Mouse (Mus musculus): ENCODE data around the gene Nutm1.

Gene Nutm1

GRCm38 (mm10) chr2:112222607-112223006 is 36.5 kb downstream of the Nutm1 start:
- in situ Hi-C loops (cut with MboI; ENCODE audit: low pct_unique_long_range_greater_than_20kb in 1 of 2, low sequenced_read_pairs in 2 of 2, unreplicated experiment in 1 of 2): no loop called here

DNA sequence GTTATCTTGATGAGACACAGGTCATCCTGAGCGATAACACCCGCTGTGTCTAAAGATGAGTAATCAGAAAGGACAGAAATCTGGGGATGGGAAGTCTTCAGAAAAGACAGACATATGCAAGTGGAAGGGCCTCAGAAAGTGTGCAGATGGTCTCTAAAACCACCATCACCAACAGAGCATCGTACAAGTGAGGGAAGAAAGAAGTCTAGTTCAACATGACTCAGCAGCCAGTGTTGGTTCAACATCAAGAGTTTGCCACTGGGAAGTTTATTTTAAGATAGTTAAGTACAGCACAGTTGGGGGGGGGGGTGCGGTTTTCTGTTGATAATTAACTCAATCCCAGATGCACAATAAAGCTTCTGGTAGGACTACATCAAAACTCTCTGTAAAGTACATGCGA is 38.2 kb downstream of the Nutm1 start:
- in situ Hi-C loops (cut with MboI; ENCODE audit: low pct_unique_long_range_greater_than_20kb in 1 of 2, low sequenced_read_pairs in 2 of 2, unreplicated experiment in 1 of 2): no loop called here

DNA sequence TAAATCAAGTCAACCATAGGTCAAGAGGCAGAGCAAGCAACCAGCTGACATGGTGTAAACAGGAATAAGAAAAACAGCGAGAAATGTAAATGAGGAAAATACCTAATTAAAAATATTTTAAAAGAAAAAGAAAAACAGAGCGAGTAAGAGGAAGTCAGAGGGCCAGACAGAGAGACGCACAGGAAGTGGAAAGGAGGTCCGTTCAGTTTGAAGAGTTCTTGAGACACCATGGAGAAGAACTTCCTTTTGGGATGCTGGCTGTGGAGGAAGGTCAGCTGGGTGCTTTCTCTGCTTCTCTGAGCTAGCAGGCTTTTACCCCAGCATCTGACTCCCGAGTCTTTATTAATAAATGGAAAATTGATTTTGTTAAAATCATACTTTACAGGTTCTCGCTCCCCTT is 41.5 kb downstream of the Nutm1 start:
- in situ Hi-C loops (cut with MboI; ENCODE audit: low pct_unique_long_range_greater_than_20kb in 1 of 2, low sequenced_read_pairs in 2 of 2, unreplicated experiment in 1 of 2): no loop called here

DNA sequence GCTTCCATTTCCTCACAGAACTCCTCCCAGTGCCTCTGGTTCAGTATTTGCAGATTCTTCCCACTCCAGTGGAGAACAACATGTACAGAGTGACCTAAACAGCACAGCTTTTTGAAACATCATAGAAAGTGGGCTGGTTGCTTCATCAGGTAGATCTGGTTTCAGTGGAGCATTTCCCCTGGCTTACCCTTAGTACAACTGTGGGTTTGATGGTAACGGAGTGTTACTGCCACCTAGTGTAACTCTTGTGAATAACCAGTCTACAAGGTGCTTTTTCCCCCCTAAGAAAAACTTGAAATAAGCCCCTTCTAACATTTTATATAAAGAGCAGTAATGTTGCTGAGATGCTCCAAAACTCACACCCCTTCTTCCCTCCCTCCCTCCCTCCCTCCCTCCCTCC is 43.1 kb downstream of the Nutm1 start:
- in situ Hi-C loops (cut with MboI; ENCODE audit: low pct_unique_long_range_greater_than_20kb in 1 of 2, low sequenced_read_pairs in 2 of 2, unreplicated experiment in 1 of 2): no loop called here

DNA sequence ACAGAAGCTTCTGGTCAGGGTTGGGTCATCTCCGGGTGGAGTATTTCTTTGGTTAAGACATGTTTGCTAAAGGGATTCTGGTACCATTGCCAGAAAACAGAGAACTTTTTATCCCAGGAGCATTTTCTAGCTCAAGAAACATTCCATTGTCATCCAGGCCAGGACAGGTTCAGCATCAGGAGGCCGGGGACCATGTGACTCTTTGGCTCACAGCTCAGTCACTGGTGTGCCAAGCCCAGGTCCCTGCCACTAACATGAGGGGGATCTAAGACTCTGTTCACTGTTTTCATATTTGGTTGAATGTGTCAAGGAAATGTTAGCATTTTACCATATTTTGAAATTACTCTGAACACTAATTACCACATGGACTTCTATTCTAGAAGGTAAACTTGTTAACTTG is 48.4 kb downstream of the Nutm1 start:
- in situ Hi-C loops (cut with MboI; ENCODE audit: low pct_unique_long_range_greater_than_20kb in 1 of 2, low sequenced_read_pairs in 2 of 2, unreplicated experiment in 1 of 2): no loop called here

DNA sequence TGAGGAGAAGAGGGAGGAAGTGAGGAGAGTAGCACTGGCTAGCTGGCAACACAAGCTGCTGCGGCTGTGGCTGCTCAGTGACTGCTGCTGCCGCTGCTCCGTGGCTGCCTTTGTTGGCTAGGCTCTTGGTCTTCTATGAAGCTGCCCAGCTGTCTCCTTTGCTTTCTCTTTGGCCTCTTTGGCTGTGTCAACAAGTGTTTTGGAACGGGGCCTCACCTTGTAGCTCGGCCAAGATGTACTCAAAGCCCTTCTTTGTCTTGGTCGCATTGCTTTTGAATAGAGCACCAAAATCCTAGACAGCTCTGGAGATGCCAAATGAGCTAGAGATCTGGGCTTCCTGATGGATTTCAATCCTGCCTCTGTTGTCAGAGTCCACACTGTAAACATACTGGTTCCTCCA is 48.9 kb downstream of the Nutm1 start:
- in situ Hi-C loops (cut with MboI; ENCODE audit: low pct_unique_long_range_greater_than_20kb in 1 of 2, low sequenced_read_pairs in 2 of 2, unreplicated experiment in 1 of 2): no loop called here

DNA sequence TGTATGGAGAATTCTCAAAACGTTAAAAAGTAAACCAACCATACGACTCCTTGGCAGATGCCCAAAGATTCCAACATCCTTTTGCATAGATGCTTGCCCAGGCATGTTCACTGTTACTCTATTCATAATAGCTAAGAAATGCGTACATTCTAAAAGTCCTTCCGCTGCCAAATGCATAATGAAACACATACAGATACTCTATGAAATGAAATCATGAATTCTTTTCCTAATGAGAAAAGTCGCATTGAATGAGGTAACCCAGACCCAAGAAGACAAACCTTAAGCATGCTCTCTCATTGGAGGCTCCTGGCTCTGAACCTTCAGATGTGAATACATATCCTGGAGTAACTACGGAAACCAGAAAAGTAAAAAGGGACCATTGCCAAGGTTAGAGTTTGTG is 56.0 kb downstream of the Nutm1 start:
- in situ Hi-C loops (cut with MboI; ENCODE audit: low pct_unique_long_range_greater_than_20kb in 1 of 2, low sequenced_read_pairs in 2 of 2, unreplicated experiment in 1 of 2): no loop called here

Measured in mouse embryonic stem cell (cell line).